Mouse (Mus musculus): ENCODE measurements at regions not wholly inside any gene's neighbourhood (a gene's known extent, or its start where the extent isn't known, plus 50 kb on each side); places are given as distances from the start of the nearest gene placed in this dataset.

- DNase-seq (ENCODE audit: low spot score): no peak
Observed at GRCm38 (mm10) chr15:40388806-40389205, 254.6 kb downstream of the 9330182O14Rik start.

- no peak for DNase-seq (ENCODE audit: low spot score)
Observed at GRCm38 (mm10) chr15:40435156-40435555, 301.0 kb downstream of the 9330182O14Rik start.

GRCm38 (mm10) chr15:40436688-40437087 is 302.5 kb downstream of the 9330182O14Rik start:
- no peak for DNase-seq (ENCODE audit: low spot score)

GRCm38 (mm10) chr15:40439827-40440226 is 305.7 kb downstream of the 9330182O14Rik start:
- no peak for DNase-seq (ENCODE audit: low spot score)

- no peak for DNase-seq (ENCODE audit: low spot score)
Observed at GRCm38 (mm10) chr15:40448623-40449022, 314.5 kb downstream of the 9330182O14Rik start.

- no peak for DNase-seq (ENCODE audit: low spot score)
Observed at GRCm38 (mm10) chr15:40453235-40453634, 319.1 kb downstream of the 9330182O14Rik start.

- peak; percentile 7 for DNase-seq (ENCODE audit: low spot score)
Observed at GRCm38 (mm10) chr15:40475659-40476355, 341.6 kb downstream of the 9330182O14Rik start.

- DNase-seq (ENCODE audit: low spot score): no peak
Observed at GRCm38 (mm10) chr15:40480386-40480785, 346.2 kb downstream of the 9330182O14Rik start.

- DNase-seq (ENCODE audit: low spot score): no peak
Observed at GRCm38 (mm10) chr15:40481239-40481638, 347.1 kb downstream of the 9330182O14Rik start.

GRCm38 (mm10) chr15:40485997-40486396 is 351.8 kb downstream of the 9330182O14Rik start:
- DNase-seq (ENCODE audit: low spot score): no peak

- no peak for DNase-seq (ENCODE audit: low spot score)
Observed at GRCm38 (mm10) chr15:40501180-40502125, 367.3 kb downstream of the 9330182O14Rik start.

GRCm38 (mm10) chr15:40510826-40511225 is 376.7 kb downstream of the 9330182O14Rik start:
- DNase-seq (ENCODE audit: low spot score): no peak

- no peak for DNase-seq (ENCODE audit: low spot score)
Observed at GRCm38 (mm10) chr15:40524350-40524749, 390.2 kb downstream of the 9330182O14Rik start.

GRCm38 (mm10) chr15:40533451-40533873 is 399.3 kb downstream of the 9330182O14Rik start:
- no peak for DNase-seq (ENCODE audit: low spot score)

- DNase-seq (ENCODE audit: low spot score): no peak
Observed at GRCm38 (mm10) chr15:40561661-40562060, 427.5 kb downstream of the 9330182O14Rik start.

- DNase-seq (ENCODE audit: low spot score): no peak
Observed at GRCm38 (mm10) chr15:40565716-40566115, 431.6 kb downstream of the 9330182O14Rik start.

- no peak for DNase-seq (ENCODE audit: low spot score)
Observed at GRCm38 (mm10) chr15:40566481-40566880, 432.3 kb downstream of the 9330182O14Rik start.

- no peak for DNase-seq (ENCODE audit: low spot score)
Observed at GRCm38 (mm10) chr15:40568701-40569100, 434.5 kb downstream of the 9330182O14Rik start.
